Mouse (Mus musculus): ENCODE results near the gene Dmbt1. TPM values are rescaled to one million over a fixed set of nuclear protein-coding genes. Genes with fewer than 3 reads are reported as not detected.

Dmbt1 gene
- polyA plus RNA-seq, 1 experiment, result not detected

DNA sequence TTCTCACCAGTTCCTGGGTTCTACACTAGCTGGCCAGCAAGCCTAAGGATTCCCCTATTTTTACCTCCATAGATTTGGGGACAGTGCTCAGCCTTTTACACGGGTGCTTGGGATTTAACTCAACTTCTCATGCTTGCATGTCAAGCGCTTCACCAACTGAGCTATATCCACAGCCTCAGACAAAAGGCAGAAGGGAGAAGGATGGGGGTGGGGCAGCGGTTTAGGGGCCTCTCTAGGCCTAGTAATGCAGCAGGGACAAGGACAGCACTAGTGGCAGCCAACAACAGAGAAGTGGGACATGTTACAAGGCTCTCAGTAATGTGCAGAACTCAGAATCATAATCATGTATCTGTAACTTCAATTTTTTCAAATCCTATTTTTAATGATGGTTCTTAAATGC lies 135.9 kb downstream of the Dmbt1 start:
- no peaks in the 10 kb centered on the region for H3K79me2 ChIP-seq (ENCODE audit: control insufficient read depth, insufficient read depth)
- no peaks in the 10 kb centered on the region for H3K79me3 ChIP-seq (ENCODE audit: low read depth)
- H3ac ChIP-seq (ENCODE audit: control insufficient read depth, insufficient read length, low read depth), result no peak overlapping the region
- TF ChIP-seq USF1 (IDR thresholded peaks at IDR 0.05; ENCODE audit: low read depth) (no peak), CEBPB (IDR thresholded peaks at IDR 0.05; ENCODE audit: low read depth) (no peak), MAX (IDR thresholded peaks at IDR 0.05) (no peak), MYOD1 (IDR thresholded peaks at IDR 0.05; ENCODE audit: control insufficient read depth, insufficient read length, low read depth) (no peak), FOSL1 (IDR thresholded peaks at IDR 0.05; ENCODE audit: insufficient read depth, low read length, poor library complexity, severe bottlenecking) (no peak), CTCF (IDR thresholded peaks at IDR 0.05; ENCODE audit: control insufficient read depth, insufficient read depth, insufficient read length) (no peak)
- H3K4me3 ChIP-seq (ENCODE audit: insufficient read depth, poor library complexity, severe bottlenecking), result no peak overlapping the region
- H3K27me3 ChIP-seq (ENCODE audit: control insufficient read depth, insufficient read depth, insufficient read length), result no peaks in the 10 kb centered on the region
- no peaks in the 10 kb centered on the region for H3K36me3 ChIP-seq (ENCODE audit: control insufficient read depth, insufficient read depth)

DNA sequence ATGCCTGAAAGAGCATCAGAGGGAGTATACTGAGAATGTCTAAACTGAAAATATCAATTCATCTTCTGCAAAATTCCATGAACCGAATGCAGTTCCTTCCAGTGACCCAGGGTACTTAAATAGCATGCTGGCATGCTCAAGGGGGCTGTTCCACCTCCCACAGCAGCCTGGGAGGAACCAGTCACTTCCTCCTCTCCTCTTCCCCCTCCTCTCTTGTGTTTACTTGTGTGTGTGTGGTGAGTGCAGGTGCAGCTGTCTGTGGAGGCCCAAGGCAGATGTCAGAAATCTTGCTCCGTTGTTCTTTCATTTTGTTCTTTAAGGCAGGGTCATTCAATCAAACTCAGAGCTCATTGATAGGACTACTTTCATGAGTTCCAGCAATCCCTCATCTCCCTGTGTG lies 137.2 kb downstream of the Dmbt1 start:
- TF ChIP-seq MYOD1 (IDR thresholded peaks at IDR 0.05; ENCODE audit: control insufficient read depth, insufficient read length, low read depth) (no peak), CTCF (IDR thresholded peaks at IDR 0.05; ENCODE audit: control insufficient read depth, insufficient read depth, insufficient read length) (no peak), MAX (IDR thresholded peaks at IDR 0.05) (no peak), MYOG (IDR thresholded peaks at IDR 0.05; ENCODE audit: control insufficient read depth, extremely low read depth, insufficient read length) (no peak), FOSL1 (IDR thresholded peaks at IDR 0.05; ENCODE audit: insufficient read depth, low read length, poor library complexity, severe bottlenecking) (no peak), USF1 (IDR thresholded peaks at IDR 0.05; ENCODE audit: low read depth) (no peak), CEBPB (IDR thresholded peaks at IDR 0.05; ENCODE audit: low read depth) (no peak)

More for the DNA sequence above, 137.2 kb downstream of the Dmbt1 start:
- Histone ChIP-seq H3K36me3 (ENCODE audit: control insufficient read depth, insufficient read depth) (no peaks in the 10 kb centered on the region), H3ac (ENCODE audit: control insufficient read depth, insufficient read length, low read depth) (no peak overlapping the region), H3K27me3 (ENCODE audit: control insufficient read depth, insufficient read depth, insufficient read length) (no peaks in the 10 kb centered on the region), H3K79me3 (ENCODE audit: low read depth) (no peaks in the 10 kb centered on the region), H3K79me2 (ENCODE audit: control insufficient read depth, insufficient read depth) (no peaks in the 10 kb centered on the region), H3K4me3 (ENCODE audit: insufficient read depth, poor library complexity, severe bottlenecking) (no peak overlapping the region)

Other genes with a start within 250 kb of the Dmbt1 start
- 9.9 TPM for gene Plekha1, start 166.3 kb upstream of the Dmbt1 start, polyA plus RNA-seq (2012; fragmentation: generic; extraction: Trizol)
- 74.8 TPM for gene Htra1, start 95.9 kb upstream of the Dmbt1 start, polyA plus RNA-seq (2012; fragmentation: generic; extraction: Trizol)
- gene 4933402N03Rik, start 114.3 kb downstream of the Dmbt1 start, polyA plus RNA-seq (2012; fragmentation: generic; extraction: Trizol), result not detected
- 0.27 TPM for gene 5430419D17Rik, start 142.3 kb downstream of the Dmbt1 start, polyA plus RNA-seq (2012; fragmentation: generic; extraction: Trizol)

Measured in C2C12 (cell line).